Mouse (Mus musculus) embryonic facial prominence, embryonic 13.5 days (tissue): ENCODE measurements at regions not wholly inside any gene's neighbourhood (a gene's known extent, or its start where the extent isn't known, plus 50 kb on each side); places are given as distances from the start of the nearest gene placed in this dataset.

ENCODE experiments used
- ATAC-seq: fragments of 200-750 bp; cut with Nextera tagmentation; 2 replicates; pipeline ENCODE4 v1.8.0; 2017; ENCODE audit warnings: low read depth; ENCODE audit not compliant: insufficient number of reproducible peaks, insufficient read depth, low FRiP score, low TSS enrichment
- H3K27ac ChIP-seq: fragments of 300-500 bp; sonication (generic); 2 replicates; pipeline ENCODE4 v1.5.1; 2015; ENCODE audit warnings: moderate library complexity, mild to moderate bottlenecking, inconsistent platforms
- H3K27me3 ChIP-seq: fragments of 300-500 bp; sonication (generic); 2 replicates; pipeline ENCODE4 v1.6.1; 2015; ENCODE audit warnings: mild to moderate bottlenecking, inconsistent platforms
- H3K36me3 ChIP-seq: fragments of 300-500 bp; sonication (generic); 2 replicates; pipeline ENCODE4 v1.6.1; 2015; ENCODE audit warnings: mild to moderate bottlenecking, inconsistent platforms
- H3K4me1 ChIP-seq: fragments of 300-500 bp; sonication (generic); 2 replicates; pipeline ENCODE4 v1.6.1; 2015; ENCODE audit warnings: inconsistent platforms
- H3K4me2 ChIP-seq: fragments of 300-500 bp; sonication (generic); 2 replicates; pipeline ENCODE4 v1.6.1; 2015; ENCODE audit warnings: moderate library complexity, mild to moderate bottlenecking, inconsistent platforms
- H3K4me3 ChIP-seq: fragments of 300-500 bp; sonication (generic); 2 replicates; pipeline ENCODE4 v1.5.1; 2015; ENCODE audit warnings: mild to moderate bottlenecking, inconsistent platforms
- H3K9ac ChIP-seq: fragments of 300-500 bp; sonication (generic); 2 replicates; pipeline ENCODE4 v1.6.1; 2015; ENCODE audit warnings: mild to moderate bottlenecking, inconsistent platforms
- H3K9me3 ChIP-seq: fragments of 300-500 bp; sonication (generic); 2 replicates; pipeline ENCODE4 v1.6.1; 2016; ENCODE audit warnings: inconsistent platforms
- WGBS: fragments of 180-500 bp; shearing (Covaris S2); methylation state at CpG from one replicate; pipeline ENCODE4 v1.1.7; 2015; ENCODE audit warnings: mixed read lengths; 5-methylcytosine and 5-hydroxymethylcytosine counted together

DNA sequence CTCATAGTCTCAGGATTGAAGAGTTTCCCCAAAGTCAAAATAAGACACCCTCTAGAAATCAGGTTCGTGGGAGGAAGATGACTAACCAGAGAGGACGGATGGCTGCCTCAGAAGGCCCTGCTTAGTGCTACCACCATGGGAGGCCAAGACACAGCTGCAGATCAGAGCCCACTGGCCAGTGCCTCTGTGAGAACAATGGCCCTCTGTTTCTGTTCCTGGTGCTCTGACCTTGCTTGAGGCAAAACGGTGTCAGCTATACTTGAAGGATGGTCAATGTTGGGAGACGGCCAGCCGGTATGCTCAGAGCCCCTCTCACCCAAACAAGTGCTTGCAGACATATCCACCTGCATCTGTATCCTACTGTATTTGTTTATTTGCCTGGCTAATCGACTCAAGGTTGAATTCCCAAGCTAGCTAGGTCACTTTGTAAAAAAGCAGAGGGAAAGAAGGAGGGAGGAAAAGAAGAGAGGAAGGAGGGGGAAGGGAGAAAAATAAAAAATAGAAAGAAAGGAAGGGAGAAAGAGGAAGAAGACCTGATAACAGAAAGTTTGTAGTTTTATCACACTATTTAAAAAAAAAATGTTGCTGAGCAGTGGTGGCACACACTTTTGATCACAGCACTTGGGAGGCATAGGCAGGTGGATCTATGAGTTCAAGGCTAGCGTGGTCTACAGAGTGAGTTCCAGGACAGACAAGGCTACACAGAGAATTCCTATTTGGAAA lies 112.7 kb downstream of the Fam204a start:
- Histone ChIP-seq H3K4me2 (no peak overlapping the region), H3K9me3 (no peaks in the 10 kb centered on the region), H3K27me3 (no peaks in the 10 kb centered on the region; the same call in 1 of the 2 replicates), H3K36me3 (no peaks in the 10 kb centered on the region), H3K27ac (no peak overlapping the region), H3K4me1 (peaks cover 5% of the 10 kb centered on the region; the same call in 1 of the 2 replicates), H3K4me3 (no peak overlapping the region), H3K9ac (no peak overlapping the region)
- WGBS, result 27% methylated on average over 7 of the region's 7 CpGs
- ATAC-seq, result no peak

- no peaks in the 10 kb centered on the region for H3K36me3 ChIP-seq
- ATAC-seq, result no peak
- WGBS, result 36% methylated on average over 6 of the region's 6 CpGs
Observed at GRCm38 (mm10) chr19:60110278-60110677, 116.2 kb downstream of the Fam204a start.

GRCm38 (mm10) chr19:60109488-60109887 lies 117.0 kb downstream of the Fam204a start:
- no peak overlapping the region for H3K4me3 ChIP-seq
- H3K4me2 ChIP-seq, result no peak overlapping the region
- H3K27me3 ChIP-seq, result no peaks in the 10 kb centered on the region; the same call in 1 of the 2 replicates
- H3K27ac ChIP-seq, result no peak overlapping the region
- no peaks in the 10 kb centered on the region for H3K9me3 ChIP-seq
- 66% methylated on average over 8 of the region's 8 CpGs for WGBS
- H3K36me3 ChIP-seq, result no peaks in the 10 kb centered on the region
- no peaks in the 10 kb centered on the region for H3K4me1 ChIP-seq
- no peak overlapping the region for H3K9ac ChIP-seq
- ATAC-seq, result no peak

More at GRCm38 (mm10) chr19:60110278-60110677, 116.2 kb downstream of the Fam204a start:
- Histone ChIP-seq H3K4me1 (no peaks in the 10 kb centered on the region), H3K4me3 (no peak overlapping the region), H3K27ac (no peak overlapping the region), H3K9ac (no peak overlapping the region), H3K27me3 (no peaks in the 10 kb centered on the region; the same call in 1 of the 2 replicates), H3K9me3 (no peaks in the 10 kb centered on the region), H3K4me2 (no peak overlapping the region)

- H3K9me3 ChIP-seq, result no peaks in the 10 kb centered on the region
- H3K4me2 ChIP-seq, result no peak overlapping the region
- ATAC-seq, result no peak
- H3K27ac ChIP-seq, result no peak overlapping the region
- H3K4me3 ChIP-seq, result no peak overlapping the region
- H3K27me3 ChIP-seq, result no peaks in the 10 kb centered on the region
- no peaks in the 10 kb centered on the region for H3K36me3 ChIP-seq
- no peak overlapping the region for H3K9ac ChIP-seq
- no peaks in the 10 kb centered on the region for H3K4me1 ChIP-seq
- 61% methylated on average over 3 of the region's 3 CpGs for WGBS
Observed at GRCm38 (mm10) chr19:60097915-60098314, 128.6 kb downstream of the Fam204a start.

- no peak overlapping the region for H3K9ac ChIP-seq
- no peak for ATAC-seq
- no peak overlapping the region for H3K27ac ChIP-seq
- 22% methylated on average over 3 of the region's 3 CpGs for WGBS
- no peaks in the 10 kb centered on the region for H3K27me3 ChIP-seq
- H3K4me1 ChIP-seq, result no peaks in the 10 kb centered on the region
- H3K4me2 ChIP-seq, result no peak overlapping the region
- no peak overlapping the region for H3K4me3 ChIP-seq
- no peaks in the 10 kb centered on the region for H3K9me3 ChIP-seq
- no peaks in the 10 kb centered on the region for H3K36me3 ChIP-seq
Observed at GRCm38 (mm10) chr19:60074986-60075385, 131.5 kb upstream of the Rab11fip2 start.

DNA sequence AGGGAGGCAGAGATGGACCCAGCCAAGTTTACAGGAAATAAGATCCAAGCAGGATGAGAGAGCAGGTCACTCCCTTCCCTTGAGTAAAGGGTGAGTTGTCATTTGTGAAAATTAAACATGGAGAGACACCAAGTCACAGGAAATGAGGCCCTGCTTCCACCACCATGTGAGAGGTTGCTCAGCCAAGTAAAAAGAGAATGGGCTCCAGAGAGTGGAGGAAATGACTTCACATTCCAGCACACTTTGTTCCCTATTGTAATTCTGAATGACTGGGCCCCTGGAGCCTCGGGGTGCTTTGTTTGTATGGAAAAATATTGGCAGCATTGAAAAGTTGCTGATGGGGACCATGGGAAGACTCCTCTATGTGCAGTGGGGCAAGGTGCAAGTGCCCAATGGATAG lies 129.9 kb upstream of the Rab11fip2 start:
- Histone ChIP-seq H3K4me2 (no peak overlapping the region), H3K4me3 (no peak overlapping the region), H3K9me3 (no peaks in the 10 kb centered on the region), H3K27me3 (no peaks in the 10 kb centered on the region), H3K27ac (no peak overlapping the region), H3K36me3 (no peaks in the 10 kb centered on the region), H3K4me1 (no peaks in the 10 kb centered on the region), H3K9ac (no peak overlapping the region)
- 52% methylated on average over 1 of the region's 1 CpGs for WGBS
- ATAC-seq, result no peak

DNA sequence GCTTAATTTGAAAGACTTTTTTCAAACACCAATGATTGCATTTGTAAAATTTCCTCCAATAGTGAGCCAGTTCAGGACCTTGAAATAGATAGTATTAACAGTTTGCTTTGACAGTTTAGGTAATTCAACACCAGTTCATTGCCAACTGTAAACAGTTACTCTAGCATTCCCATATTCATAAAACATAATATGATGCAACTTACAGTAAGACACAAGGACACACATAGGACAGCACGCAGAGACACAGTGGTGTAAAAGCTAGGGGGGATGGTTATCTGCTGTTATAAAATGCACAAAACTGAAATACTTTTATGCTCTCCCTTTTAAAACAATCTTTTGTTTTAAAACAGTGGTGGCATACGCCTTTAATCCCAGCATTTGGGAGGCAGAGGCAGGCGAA lies 122.7 kb upstream of the Rab11fip2 start:
- H3K4me2 ChIP-seq, result no peak overlapping the region
- H3K27me3 ChIP-seq, result no peaks in the 10 kb centered on the region
- no peaks in the 10 kb centered on the region for H3K36me3 ChIP-seq
- no peaks in the 10 kb centered on the region for H3K9me3 ChIP-seq
- no peak overlapping the region for H3K4me3 ChIP-seq
- no peak for ATAC-seq
- H3K9ac ChIP-seq, result no peak overlapping the region
- no peaks in the 10 kb centered on the region for H3K4me1 ChIP-seq
- no peak overlapping the region for H3K27ac ChIP-seq
- WGBS, result 85% methylated on average over 3 of the region's 3 CpGs

- 67% methylated on average over 4 of the region's 4 CpGs for WGBS
- Histone ChIP-seq H3K27me3 (no peaks in the 10 kb centered on the region), H3K36me3 (no peaks in the 10 kb centered on the region), H3K27ac (no peak overlapping the region), H3K4me2 (no peak overlapping the region), H3K4me3 (no peak overlapping the region), H3K4me1 (no peaks in the 10 kb centered on the region), H3K9me3 (no peaks in the 10 kb centered on the region), H3K9ac (no peak overlapping the region)
- no peak for ATAC-seq
Observed at GRCm38 (mm10) chr19:60055121-60055874, 111.8 kb upstream of the Rab11fip2 start.

DNA sequence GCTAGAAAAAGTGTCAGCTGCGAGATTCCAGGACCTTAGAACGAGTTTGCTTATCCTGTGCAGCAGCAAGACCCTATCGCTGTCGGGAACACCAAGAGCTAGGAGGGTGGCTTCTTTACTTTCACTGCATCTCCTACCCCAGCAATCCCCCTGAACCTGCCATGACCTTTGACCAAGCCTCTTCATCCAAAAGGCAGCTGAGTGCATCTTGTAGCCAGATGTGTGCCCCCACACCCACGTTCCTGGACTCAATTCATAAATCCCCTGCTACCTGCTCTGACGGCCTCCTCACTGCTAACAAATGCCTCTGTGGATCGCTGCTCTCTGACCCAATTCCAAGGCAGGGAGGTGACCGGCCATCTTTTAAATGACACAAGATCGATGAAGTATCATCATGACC lies 107.7 kb upstream of the Rab11fip2 start:
- Histone ChIP-seq H3K27me3 (no peaks in the 10 kb centered on the region), H3K4me3 (no peak overlapping the region), H3K27ac (no peak overlapping the region), H3K4me2 (no peak overlapping the region), H3K9ac (no peak overlapping the region), H3K9me3 (no peaks in the 10 kb centered on the region), H3K36me3 (no peaks in the 10 kb centered on the region), H3K4me1 (no peaks in the 10 kb centered on the region)
- WGBS, result 49% methylated on average over 9 of the region's 9 CpGs
- ATAC-seq, result no peak

- ATAC-seq, result no peak
- no peaks in the 10 kb centered on the region for H3K4me1 ChIP-seq
- H3K4me3 ChIP-seq, result no peak overlapping the region
- no peaks in the 10 kb centered on the region for H3K36me3 ChIP-seq
- H3K27me3 ChIP-seq, result no peaks in the 10 kb centered on the region
- H3K9ac ChIP-seq, result no peak overlapping the region
- H3K4me2 ChIP-seq, result no peak overlapping the region
- no peaks in the 10 kb centered on the region for H3K9me3 ChIP-seq
- no peak overlapping the region for H3K27ac ChIP-seq
Observed at GRCm38 (mm10) chr19:60040721-60041120, 97.3 kb upstream of the Rab11fip2 start.

GRCm38 (mm10) chr19:60032667-60033066 lies 89.2 kb upstream of the Rab11fip2 start:
- Histone ChIP-seq H3K4me1 (no peaks in the 10 kb centered on the region), H3K27me3 (no peaks in the 10 kb centered on the region), H3K36me3 (no peaks in the 10 kb centered on the region), H3K9ac (no peak overlapping the region), H3K4me3 (no peak overlapping the region), H3K4me2 (no peak overlapping the region), H3K27ac (no peak overlapping the region), H3K9me3 (no peaks in the 10 kb centered on the region)
- 76% methylated on average over 2 of the region's 2 CpGs for WGBS
- no peak for ATAC-seq

DNA sequence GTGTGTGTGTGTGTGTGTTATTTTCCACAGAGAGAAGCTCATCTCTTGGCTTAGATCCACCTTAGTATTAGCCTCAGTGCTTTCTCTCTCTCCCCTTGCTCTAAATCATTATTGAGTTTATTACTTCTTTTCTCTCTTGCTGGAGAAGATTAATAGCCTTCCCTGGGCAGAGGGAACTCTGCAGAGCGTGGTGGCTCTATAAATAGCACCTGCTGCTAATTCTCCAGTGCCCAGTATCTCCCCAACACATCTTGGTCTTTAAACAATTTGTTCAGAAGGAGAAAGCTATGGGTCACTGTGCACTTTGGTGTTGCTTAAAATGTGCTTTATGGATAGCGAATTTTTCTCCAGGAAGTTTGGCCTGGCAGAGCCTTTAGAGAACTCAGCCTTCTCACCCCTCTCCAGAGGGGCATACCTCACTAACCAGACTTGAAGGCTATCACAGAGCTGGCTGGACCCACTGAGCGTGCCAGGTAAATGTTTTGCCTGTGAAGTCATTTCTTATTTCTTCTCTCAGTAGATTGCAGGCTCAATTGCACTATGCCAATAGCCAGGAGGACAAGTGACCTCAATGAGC lies 86.8 kb upstream of the Rab11fip2 start:
- H3K4me1 ChIP-seq, result no peaks in the 10 kb centered on the region
- H3K9ac ChIP-seq, result no peak overlapping the region
- H3K4me2 ChIP-seq, result no peak overlapping the region
- H3K27ac ChIP-seq, result no peak overlapping the region
- no peak for ATAC-seq
- H3K27me3 ChIP-seq, result no peaks in the 10 kb centered on the region
- H3K4me3 ChIP-seq, result no peak overlapping the region
- H3K9me3 ChIP-seq, result no peaks in the 10 kb centered on the region
- WGBS, result 72% methylated on average over 3 of the region's 3 CpGs
- H3K36me3 ChIP-seq, result no peaks in the 10 kb centered on the region
